Mouse (Mus musculus) MEL (cell line): ENCODE data around the gene Susd3. TPM values are rescaled to one million over a fixed set of nuclear protein-coding genes. Genes with fewer than 3 reads are reported as not detected.
A peak's percentile ranks its signal among the peaks of the same experiment; 100 is the strongest.

ENCODE experiments used
- DNase-seq: peaks from one replicate; pipeline ENCODE4 v3.0.0; 2011; ENCODE audit warnings: low read depth, low spot score
- H3K27ac ChIP-seq: 2 replicates; pipeline ENCODE4 v1.5.1; 2012; ENCODE audit warnings: low read depth, mild to moderate bottlenecking, control low read depth, low read length, moderate library complexity; ENCODE audit not compliant: control insufficient read depth
- H3K27me3 ChIP-seq, 2 experiments: fragments of 150-350 bp in 1 of 2; sonication (generic) in 1 of 2; 2 replicates each; pipeline ENCODE4 v1.6.1; 2012; ENCODE audit warnings: low read length in 2 of 2, mild to moderate bottlenecking in 2 of 2, improper control_type of control experiment in 1 of 2, moderate library complexity in 1 of 2; ENCODE audit not compliant: insufficient read depth in 2 of 2, control insufficient read depth in 1 of 2
- H3K36me3 ChIP-seq, 2 experiments: 2 replicates each; pipeline ENCODE4 v1.6.1; 2012 to 2014; ENCODE audit warnings: low read length in 2 of 2, improper control_type of control experiment in 1 of 2, inconsistent platforms in 1 of 2, mild to moderate bottlenecking in 1 of 2; ENCODE audit not compliant: insufficient read depth in 2 of 2, control insufficient read depth in 1 of 2
- H3K4me1 ChIP-seq, 2 experiments: fragments of 150-350 bp in 1 of 2; sonication (generic) in 1 of 2; 2 replicates each; pipeline ENCODE4 v1.6.1; 2012; ENCODE audit warnings: low read length in 2 of 2, improper control_type of control experiment in 1 of 2, mild to moderate bottlenecking in 1 of 2; ENCODE audit not compliant: insufficient read depth in 2 of 2, control insufficient read depth in 1 of 2
- H3K4me3 ChIP-seq, 2 experiments: fragments of 150-350 bp in 1 of 2; sonication (generic) in 1 of 2; 2 replicates each; pipeline ENCODE4 v1.5.1; 2012; ENCODE audit warnings: low read depth in 2 of 2, low read length in 2 of 2, mild to moderate bottlenecking in 2 of 2, moderate library complexity in 2 of 2, control low read depth in 1 of 2, improper control_type of control experiment in 1 of 2; ENCODE audit not compliant: control insufficient read depth in 1 of 2, insufficient read depth in 1 of 2
- H3K79me2 ChIP-seq: 2 replicates; pipeline ENCODE4 v1.6.1; 2012; ENCODE audit warnings: mild to moderate bottlenecking, low read length, moderate library complexity; ENCODE audit not compliant: control insufficient read depth, poor library complexity, insufficient read depth
- H3K9ac ChIP-seq: 2 replicates; pipeline ENCODE4 v1.6.1; 2012; ENCODE audit warnings: low read depth, mild to moderate bottlenecking, control low read depth, low read length, moderate library complexity; ENCODE audit not compliant: control insufficient read depth, poor library complexity, severe bottlenecking
- H3K9me3 ChIP-seq: fragments of 150-350 bp; sonication (generic); replicated peaks from 2 replicates; pipeline ENCODE4 v1.6.1; 2012; ENCODE audit warnings: mild to moderate bottlenecking, low read length, improper control_type of control experiment, moderate library complexity; ENCODE audit not compliant: insufficient read depth
- BHLHE40 ChIP-seq: IDR thresholded peaks from 2 replicates; pipeline ENCODE4 v1.6.1; 2012; ENCODE audit warnings: low read depth, mild to moderate bottlenecking, inconsistent platforms, low read length, improper control_type of control experiment, borderline replicate concordance
- CHD1 ChIP-seq: IDR thresholded peaks from 2 replicates; pipeline ENCODE4 v1.6.1; 2012; ENCODE audit warnings: low read depth, mild to moderate bottlenecking, inconsistent platforms, low read length, improper control_type of control experiment
- CTCF ChIP-seq, 3 experiments: IDR thresholded peaks in 2 of 3; conservative IDR thresholded peaks in 1 of 3; 2 replicates each; pipeline ENCODE4 v1.5.1; 2011 to 2012; ENCODE audit warnings: low read length in 3 of 3, low read depth in 2 of 3, mild to moderate bottlenecking in 2 of 3, improper control_type of control experiment in 1 of 3, inconsistent platforms in 1 of 3, mixed read lengths in 1 of 3, moderate library complexity in 1 of 3; ENCODE audit not compliant: control insufficient read depth in 1 of 3, insufficient read depth in 1 of 3, poor library complexity in 1 of 3, severe bottlenecking in 1 of 3
- E2F4 ChIP-seq: IDR thresholded peaks from 2 replicates; pipeline ENCODE4 v1.6.1; 2011; ENCODE audit warnings: low read depth, low read length, improper control_type of control experiment, borderline replicate concordance
- ELF1 ChIP-seq: IDR thresholded peaks from 2 replicates; pipeline ENCODE4 v1.6.1; 2014; ENCODE audit warnings: low read depth, mild to moderate bottlenecking, inconsistent platforms, low read length, improper control_type of control experiment, moderate library complexity
- ETS1 ChIP-seq: IDR thresholded peaks from 2 replicates; pipeline ENCODE4 v1.6.1; 2012; ENCODE audit warnings: low read depth, mild to moderate bottlenecking, inconsistent platforms, low read length, improper control_type of control experiment, moderate library complexity
- GATA1 ChIP-seq: IDR thresholded peaks from 2 replicates; pipeline ENCODE4 v1.6.1; 2011; ENCODE audit warnings: low read depth, low read length, improper control_type of control experiment
- MAX ChIP-seq: IDR thresholded peaks from 2 replicates; pipeline ENCODE4 v1.6.1; 2011; ENCODE audit warnings: low read length, improper control_type of control experiment
- MAZ ChIP-seq: IDR thresholded peaks from 2 replicates; pipeline ENCODE4 v1.6.1; 2012; ENCODE audit warnings: low read depth, mild to moderate bottlenecking, inconsistent platforms, low read length, improper control_type of control experiment
- MXI1 ChIP-seq: IDR thresholded peaks from 2 replicates; pipeline ENCODE4 v1.6.1; 2011; ENCODE audit warnings: mild to moderate bottlenecking, low read depth, low read length, improper control_type of control experiment
- MYC ChIP-seq: IDR thresholded peaks from 2 replicates; pipeline ENCODE4 v1.6.1; 2011; ENCODE audit warnings: low read depth, mild to moderate bottlenecking, low read length, improper control_type of control experiment, moderate library complexity
- NELFE ChIP-seq: IDR thresholded peaks from 2 replicates; pipeline ENCODE4 v1.6.1; 2011; ENCODE audit warnings: low read depth, low read length, improper control_type of control experiment
- POLR2AphosphoS2 ChIP-seq: IDR thresholded peaks from 2 replicates; pipeline ENCODE4 v1.6.1; 2011; ENCODE audit warnings: low read length, improper control_type of control experiment
- USF1 ChIP-seq: IDR thresholded peaks from 2 replicates; pipeline ENCODE4 v1.6.1; 2014; ENCODE audit warnings: low read depth, mild to moderate bottlenecking, inconsistent platforms, low read length, improper control_type of control experiment, moderate library complexity
- USF2 ChIP-seq, 2 experiments: IDR thresholded peaks; 2 replicates each; pipeline ENCODE4 v1.6.1; 2011 to 2012; ENCODE audit warnings: improper control_type of control experiment in 2 of 2, low read length in 2 of 2, borderline replicate concordance in 1 of 2, inconsistent platforms in 1 of 2, low read depth in 1 of 2, mild to moderate bottlenecking in 1 of 2; ENCODE audit not compliant: insufficient read depth in 1 of 2
- ZC3H11A ChIP-seq: IDR thresholded peaks from 2 replicates; pipeline ENCODE4 v1.6.1; 2012; ENCODE audit warnings: low read depth, mild to moderate bottlenecking, inconsistent platforms, low read length, improper control_type of control experiment
- polyA plus RNA-seq, 2 experiments: library from polyadenylated mRNA; stranded (reverse) in 1 of 2; unstranded in 1 of 2; fragments of >175 nt in 1 of 2; fragments of >200 nt in 1 of 2; gene quantifications; 2 replicates each; pipeline versions ENCODE4 v1.2.1 to v1.2.4; 2012; ENCODE audit warnings: low replicate concordance in 2 of 2, low read depth in 1 of 2; ENCODE audit not compliant: insufficient read length in 2 of 2, insufficient read depth in 1 of 2, missing spikeins in 1 of 2
- total RNA-seq: library from RNA; depleted of rRNA; stranded (reverse); fragments of 300-350 nt; gene quantifications from 2 replicates; pipeline ENCODE4 v1.2.3, GENCODE M21; 2012

Susd3 gene
- total and polyA plus RNA-seq, 3 experiments: 10.8 to 16.2 TPM; not detected in 1

GRCm38 (mm10) chr13:49220912-49221311 is 27.6 kb downstream of the Susd3 start (continued):
- TF ChIP-seq BHLHE40: no peak
- TF ChIP-seq NELFE: no peak
- no peak for TF ChIP-seq E2F4
- TF ChIP-seq USF2 (IDR thresholded peaks at IDR 0.05; ENCODE audit: borderline replicate concordance in 1 of 2, insufficient read depth in 1 of 2, low read depth in 1 of 2, low read length in 2 of 2): no peak
- TF ChIP-seq ZC3H11A: peak; percentile 57
- TF ChIP-seq MYC: peak; percentile 96
- no peak for TF ChIP-seq ELF1
- TF ChIP-seq POLR2AphosphoS2: no peak
- peak; percentile 51; the same call in 1 of the 2 replicates for TF ChIP-seq MXI1

DNA sequence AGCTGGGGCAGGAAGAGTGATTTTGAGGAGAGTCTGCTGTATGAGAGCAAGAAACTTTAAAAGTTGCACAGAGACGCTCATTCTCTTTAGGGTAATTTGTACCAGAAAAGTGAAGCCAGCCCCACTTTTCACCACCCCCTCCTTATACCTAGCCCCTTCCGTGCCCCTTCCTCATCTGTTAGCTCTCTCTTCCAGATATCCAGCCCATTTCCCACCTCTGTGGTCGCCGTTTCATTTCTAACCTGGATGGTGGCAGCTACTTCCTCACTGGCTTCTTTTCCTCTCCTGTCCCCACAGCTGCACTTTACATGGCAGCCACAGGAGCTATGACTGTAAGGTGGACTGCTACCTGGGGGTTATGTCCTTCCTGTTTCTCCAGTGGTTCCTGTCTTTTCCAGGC is 29.1 kb downstream of the Susd3 start:
- TF ChIP-seq CTCF (IDR thresholded peaks at IDR 0.05 in 2 of 3, conservative IDR thresholded peaks at IDR 0.05 in 1 of 3; ENCODE audit: control insufficient read depth in 1 of 3, insufficient read depth in 1 of 3, low read depth in 2 of 3, low read length in 3 of 3, poor library complexity in 1 of 3, severe bottlenecking in 1 of 3) (no peak), MXI1 (no peak), USF2 (IDR thresholded peaks at IDR 0.05; ENCODE audit: borderline replicate concordance in 1 of 2, insufficient read depth in 1 of 2, low read depth in 1 of 2, low read length in 2 of 2) (no peak), MAZ (no peak), MAX (no peak), GATA1 (no peak), ETS1 (no peak)
- Histone ChIP-seq H3K27me3 (0 out of 4 replicates have a peak, but pooled peaks cover 0 to 2% of the 10 kb centered on the region in 2 experiments), H3K27ac (no peak overlapping the region), H3K36me3 (peaks cover 0 to 4% of the 10 kb centered on the region in 2 experiments; a peak in 1 of 4 replicates), H3K4me1 (peaks cover 0 to 15% of the 10 kb centered on the region in 2 experiments; a peak in 3 of 4 replicates), H3K9me3 (no peaks in the 10 kb centered on the region), H3K79me2 (no peaks in the 10 kb centered on the region; the same call in 1 of the 2 replicates), H3K9ac (no peak overlapping the region), H3K4me3 (no peak overlapping the region)
- no peak for DNase-seq

GRCm38 (mm10) chr13:49218651-49219050 is 29.9 kb downstream of the Susd3 start:
- H3K36me3 ChIP-seq: peaks cover 0 to 4% of the 10 kb centered on the region in 2 experiments; a peak in 1 of 4 replicates
- TF ChIP-seq CHD1 (no peak), USF1 (no peak)
- no peak overlapping the region for H3K9ac ChIP-seq
- no peaks in the 10 kb centered on the region for H3K9me3 ChIP-seq
- DNase-seq: no peak
- H3K4me1 ChIP-seq: peaks cover 0 to 15% of the 10 kb centered on the region in 2 experiments; a peak in 3 of 4 replicates
- no peaks in the 10 kb centered on the region; the same call in 1 of the 2 replicates for H3K79me2 ChIP-seq
- no peak overlapping the region for H3K27ac ChIP-seq
- no peak overlapping the region for H3K4me3 ChIP-seq
- no peaks in the 10 kb centered on the region for H3K27me3 ChIP-seq
